Mouse (Mus musculus) heart, embryonic 11.5 days (tissue): Measurements from ENCODE around the gene Yipf4. TPM values are rescaled to one million over a fixed set of nuclear protein-coding genes. Genes with fewer than 3 reads are reported as not detected.
"Not testable (repeated sequence)": the region's sequence is repeated elsewhere in the genome, so short reads cannot be mapped to it uniquely, and the experiment has no call there.

Source experiments
- ATAC-seq: fragments of 200-750 bp; cut with Nextera tagmentation; replicated peaks from 2 replicates; pipeline ENCODE4 v1.8.0; 2017; ENCODE audit warnings: moderate library complexity; ENCODE audit not compliant: insufficient number of reproducible peaks, low FRiP score, low TSS enrichment
- H3K27ac ChIP-seq: fragments of 300-500 bp; sonication (generic); 2 replicates; pipeline ENCODE4 v1.5.1; 2014; ENCODE audit warnings: mild to moderate bottlenecking, low read depth, low read length
- H3K27me3 ChIP-seq: fragments of 300-500 bp; sonication (generic); 2 replicates; pipeline ENCODE4 v1.6.1; 2014; ENCODE audit warnings: mild to moderate bottlenecking, low read length, mixed read lengths; ENCODE audit not compliant: control insufficient read depth, insufficient read depth
- H3K36me3 ChIP-seq: fragments of 300-500 bp; sonication (generic); 2 replicates; pipeline ENCODE4 v1.6.1; 2014; ENCODE audit warnings: mild to moderate bottlenecking, low read length, moderate library complexity, mixed read lengths; ENCODE audit not compliant: control insufficient read depth, insufficient read depth
- H3K4me1 ChIP-seq: fragments of 300-500 bp; sonication (generic); 2 replicates; pipeline ENCODE4 v1.6.1; 2014; ENCODE audit warnings: low read length; ENCODE audit not compliant: control insufficient read depth, insufficient read depth
- H3K4me2 ChIP-seq: fragments of 300-500 bp; sonication (generic); 2 replicates; pipeline ENCODE4 v1.6.1; 2014; ENCODE audit warnings: mild to moderate bottlenecking, moderate library complexity
- H3K4me3 ChIP-seq: fragments of 300-500 bp; sonication (generic); 2 replicates; pipeline ENCODE4 v1.5.1; 2014; ENCODE audit warnings: low read depth, low read length
- H3K9ac ChIP-seq: fragments of 300-500 bp; sonication (generic); 2 replicates; pipeline ENCODE4 v1.6.1; 2014; ENCODE audit warnings: mild to moderate bottlenecking, low read depth, low read length, moderate library complexity
- H3K9me3 ChIP-seq: fragments of 300-500 bp; sonication (generic); replicated peaks from 2 replicates; pipeline ENCODE4 v1.6.1; 2016; ENCODE audit warnings: low read length; ENCODE audit not compliant: control insufficient read depth
- WGBS: fragments of 180-500 bp; shearing (Covaris S2); extraction: QIAGEN DNeasy Blood & Tissue Kit; methylation state at CpG from one replicate; pipeline ENCODE4 v1.1.7; 2014; ENCODE audit not compliant: insufficient replicate concordance; 5-methylcytosine and 5-hydroxymethylcytosine counted together
- polyA plus RNA-seq: library from polyadenylated mRNA; unstranded; fragments of >200 nt; fragmentation: Nextera tagmentation; extraction: Ambion mirVana; gene quantifications from 2 replicates; pipeline ENCODE4 v1.2.1, GENCODE M21; 2014

Gene Yipf4
- polyA plus RNA-seq, 1 experiment from 2014 or later = 43.2 TPM

DNA sequence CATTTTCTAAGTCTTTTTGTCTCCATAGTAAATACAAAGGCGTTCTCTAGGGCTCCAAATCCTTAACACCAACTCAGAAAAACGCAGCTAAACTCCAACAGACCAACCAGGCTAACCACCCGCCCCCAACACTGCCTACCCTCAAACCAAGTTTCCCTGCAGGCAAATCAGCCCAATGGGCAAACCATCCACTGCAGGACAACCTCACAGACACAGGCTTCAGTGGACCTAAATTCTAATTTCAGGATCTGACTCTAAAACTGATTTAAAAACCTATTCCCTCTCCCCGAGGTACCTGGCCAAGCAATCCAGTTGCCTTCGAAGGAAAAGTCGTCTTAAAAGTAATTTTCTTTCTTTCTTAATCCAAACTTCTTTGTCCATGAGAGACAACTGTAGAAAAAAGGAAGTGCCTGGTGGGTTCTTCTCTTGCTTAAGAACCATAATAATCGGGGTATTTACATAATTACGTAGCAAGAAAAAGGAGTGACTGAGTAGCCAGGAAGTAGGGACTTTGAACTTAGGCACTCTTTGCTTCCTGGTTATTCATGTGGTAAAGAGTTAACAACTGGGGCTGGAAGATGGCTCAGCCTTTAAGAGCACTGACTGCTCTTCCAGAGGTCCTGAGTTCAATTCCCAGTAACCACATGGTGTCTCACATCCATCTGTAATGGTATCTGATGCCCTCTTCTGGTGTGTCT is 30.4 kb upstream of the Yipf4 start, which contains the start of gene Nlrc4:
Nlrc4 (minus strand) TSS at position 432 of the 698 bp plus-strand sequence.
- Histone ChIP-seq H3K4me2 (no peak within 1 kb of the TSS), H3K4me1 (no peaks in the 10 kb centered on the region), H3K36me3 (no peaks in the 10 kb centered on the region), H3K9ac (no peak within 1 kb of the TSS), H3K27ac (no peak within 1 kb of the TSS), H3K9me3 (no peaks in the 10 kb centered on the region), H3K27me3 (no peaks in the 10 kb centered on the region), H3K4me3 (no peak within 1 kb of the TSS)
- WGBS = 51% methylated on average over 8 of the region's 8 CpGs
- ATAC-seq = no peak

DNA sequence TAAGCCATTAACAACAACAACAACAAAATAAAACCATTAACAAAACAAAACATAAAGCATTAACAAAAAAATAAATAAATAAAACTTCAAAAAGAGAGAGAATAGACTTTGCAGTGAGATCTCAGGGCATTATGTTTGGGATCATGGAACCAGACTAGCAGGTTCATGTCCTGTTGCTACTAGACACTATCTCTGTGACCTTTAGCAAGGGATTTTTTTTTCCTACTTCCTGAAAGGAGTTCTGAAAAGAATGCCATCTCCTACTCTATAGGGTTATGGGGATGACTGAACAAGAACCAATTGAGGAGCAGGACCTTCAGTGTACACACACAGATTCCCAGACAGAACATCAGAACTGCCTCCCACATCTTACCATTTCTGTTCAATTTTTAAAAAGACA is 25.8 kb upstream of the Yipf4 start:
- no peak for ATAC-seq
- no peak overlapping the region for H3K27ac ChIP-seq
- H3K36me3 ChIP-seq = no peaks in the 10 kb centered on the region
- H3K4me2 ChIP-seq = no peak overlapping the region
- no peak overlapping the region for H3K4me3 ChIP-seq
- no peaks in the 10 kb centered on the region for H3K4me1 ChIP-seq
- no peaks in the 10 kb centered on the region for H3K27me3 ChIP-seq
- no peaks in the 10 kb centered on the region for H3K9me3 ChIP-seq
- no peak overlapping the region for H3K9ac ChIP-seq

DNA sequence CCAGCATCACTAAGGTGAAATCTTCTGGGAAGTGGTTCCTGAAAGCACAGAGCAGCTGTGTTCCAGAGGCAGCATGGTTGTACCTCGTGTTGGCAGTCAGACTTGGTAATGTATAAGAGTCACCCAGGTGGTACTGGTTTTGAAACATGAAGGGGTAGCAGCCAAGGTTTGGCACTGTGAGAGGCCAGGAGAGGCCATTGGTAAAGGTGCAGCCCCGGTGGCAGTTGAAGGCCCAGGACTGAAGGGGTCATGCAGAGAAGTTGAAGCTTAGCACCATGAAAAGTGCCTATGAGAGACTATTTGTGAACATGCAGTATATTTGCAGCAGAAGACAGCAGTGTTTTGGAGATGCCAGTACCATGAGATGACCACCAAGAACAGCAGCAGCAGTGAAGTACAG is 21.3 kb upstream of the Yipf4 start:
- not testable (repeated sequence) for H3K9me3 ChIP-seq, ATAC-seq, H3K27ac ChIP-seq, H3K4me1 ChIP-seq, H3K4me2 ChIP-seq, H3K9ac ChIP-seq, H3K4me3 ChIP-seq, H3K27me3 ChIP-seq, H3K36me3 ChIP-seq
- 77% methylated on average over 2 of the region's 2 CpGs for WGBS

DNA sequence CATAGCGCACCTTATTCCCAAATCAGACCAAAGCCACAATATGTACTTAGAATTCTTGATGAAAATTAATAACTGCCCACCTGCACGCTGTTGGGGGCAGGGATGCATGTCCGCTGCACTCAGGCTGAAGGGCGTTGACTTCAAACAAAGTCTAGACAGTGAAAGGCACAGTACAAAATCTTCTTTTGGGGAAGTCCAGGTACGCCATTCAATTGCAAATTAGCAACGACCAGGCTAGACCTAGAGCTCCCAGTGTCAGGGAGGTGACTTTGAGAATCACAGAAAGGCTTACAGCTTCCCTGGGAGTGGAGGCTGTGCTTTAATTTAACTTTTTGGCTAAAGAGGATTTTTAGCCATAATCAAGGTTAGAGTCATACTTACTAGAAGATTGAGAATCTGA is 19.2 kb upstream of the Yipf4 start:
- not testable (repeated sequence) for H3K27ac ChIP-seq, H3K27me3 ChIP-seq, H3K9me3 ChIP-seq, H3K9ac ChIP-seq, H3K36me3 ChIP-seq, ATAC-seq, H3K4me3 ChIP-seq, H3K4me1 ChIP-seq, H3K4me2 ChIP-seq
- WGBS = 76% methylated on average over 6 of the region's 6 CpGs

DNA sequence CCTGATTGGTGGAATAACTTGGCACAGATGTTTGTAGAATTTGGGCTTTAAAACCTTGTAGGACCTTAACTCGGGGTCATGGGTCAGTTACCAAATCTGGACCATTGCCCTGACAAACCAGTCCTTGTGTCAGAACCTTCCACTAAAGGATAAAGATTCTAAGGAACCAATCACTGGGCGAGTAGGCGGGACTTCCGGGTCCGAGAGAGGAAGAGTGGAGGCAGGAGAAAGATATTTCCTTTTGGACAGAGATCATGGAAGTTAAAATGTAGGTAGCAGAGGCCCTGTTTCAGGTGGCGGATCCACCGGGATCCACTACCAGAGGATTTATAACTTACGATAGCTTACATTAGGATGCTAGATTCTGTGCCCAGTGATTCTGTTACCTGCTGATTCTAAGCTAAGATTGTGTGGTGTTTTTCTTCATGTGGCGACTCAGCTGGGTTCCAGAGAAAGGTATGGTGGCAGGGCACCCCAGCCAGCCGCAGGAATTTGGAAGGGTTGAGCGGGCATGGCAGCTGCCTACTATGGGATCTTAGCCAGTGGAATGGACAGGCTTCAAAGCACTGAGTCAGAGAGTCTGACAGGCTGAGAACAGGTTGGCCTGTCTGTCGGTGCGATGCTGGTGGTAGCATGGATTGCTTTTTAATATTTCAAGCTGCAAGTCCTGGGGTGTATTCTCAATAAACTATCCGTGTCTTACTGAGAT is 8.8 kb upstream of the Yipf4 start:
- 77% methylated on average over 14 of the region's 14 CpGs for WGBS
- Histone ChIP-seq H3K27me3 (no peaks in the 10 kb centered on the region), H3K4me2 (no peak overlapping the region), H3K27ac (no peak overlapping the region), H3K9ac (no peak overlapping the region), H3K4me1 (no peaks in the 10 kb centered on the region), H3K4me3 (no peak overlapping the region), H3K36me3 (no peaks in the 10 kb centered on the region), H3K9me3 (no peaks in the 10 kb centered on the region)
- ATAC-seq = no peak

DNA sequence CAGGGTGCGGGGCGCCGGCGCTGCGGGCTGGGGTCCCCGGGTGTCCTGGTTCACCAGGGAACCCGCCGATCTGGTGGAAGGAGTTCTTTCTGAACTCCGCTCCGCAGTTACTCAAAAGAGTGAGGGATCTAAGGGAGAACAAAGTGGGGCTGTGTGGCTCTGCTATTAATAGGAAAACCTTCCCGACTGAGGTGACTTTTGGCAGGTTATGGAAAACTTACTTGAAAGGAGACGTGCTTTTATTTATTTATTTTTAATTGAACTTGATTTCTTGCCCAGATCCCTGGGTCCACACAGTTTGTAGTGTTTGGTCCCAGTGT is 568 bp downstream of the Yipf4 start:
- peak overlapping the region; percentile 99 for H3K4me3 ChIP-seq
- WGBS = 0% methylated on average over 12 of the region's 12 CpGs
- no peak; the same call in 1 of the 2 replicates for ATAC-seq

DNA sequence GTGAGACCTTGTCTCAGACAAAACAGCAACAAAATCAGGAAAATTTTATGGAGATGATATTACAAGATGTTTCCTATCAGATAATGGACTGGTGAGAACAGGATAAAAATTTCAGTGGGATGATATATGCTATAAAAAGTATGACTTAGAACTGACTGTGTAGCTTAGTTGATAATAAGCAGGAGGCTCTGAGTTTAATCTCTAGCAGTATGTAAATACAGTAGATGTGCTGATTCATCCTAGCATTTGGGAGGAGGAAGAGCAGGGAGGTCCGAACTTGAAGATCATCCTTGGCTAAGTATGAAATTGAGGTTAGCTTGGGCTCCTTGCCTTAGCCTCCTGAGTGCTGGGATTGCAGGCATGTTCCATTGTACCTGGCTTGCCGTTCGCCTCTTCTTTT is 2.3 kb downstream of the Yipf4 start:
- H3K9me3 ChIP-seq = no peaks in the 10 kb centered on the region
- 91% methylated on average over 3 of the region's 3 CpGs for WGBS
- no peak overlapping the region for H3K27ac ChIP-seq
- no peak for ATAC-seq
- H3K4me1 ChIP-seq = no peaks in the 10 kb centered on the region; the same call in 1 of the 2 replicates
- no peak overlapping the region for H3K4me2 ChIP-seq
- no peak overlapping the region for H3K4me3 ChIP-seq
- no peaks in the 10 kb centered on the region for H3K27me3 ChIP-seq
- peaks cover 9% of the 10 kb centered on the region for H3K36me3 ChIP-seq
- H3K9ac ChIP-seq = no peak overlapping the region

More for the DNA sequence above, 568 bp downstream of the Yipf4 start:
- Histone ChIP-seq H3K27ac (peak overlapping the region; percentile 92), H3K27me3 (no peaks in the 10 kb centered on the region), H3K9ac (peak overlapping the region; percentile 92), H3K9me3 (no peaks in the 10 kb centered on the region), H3K36me3 (peaks cover 9% of the 10 kb centered on the region), H3K4me2 (peak overlapping the region; percentile 71), H3K4me1 (no peaks in the 10 kb centered on the region; the same call in 1 of the 2 replicates)

DNA sequence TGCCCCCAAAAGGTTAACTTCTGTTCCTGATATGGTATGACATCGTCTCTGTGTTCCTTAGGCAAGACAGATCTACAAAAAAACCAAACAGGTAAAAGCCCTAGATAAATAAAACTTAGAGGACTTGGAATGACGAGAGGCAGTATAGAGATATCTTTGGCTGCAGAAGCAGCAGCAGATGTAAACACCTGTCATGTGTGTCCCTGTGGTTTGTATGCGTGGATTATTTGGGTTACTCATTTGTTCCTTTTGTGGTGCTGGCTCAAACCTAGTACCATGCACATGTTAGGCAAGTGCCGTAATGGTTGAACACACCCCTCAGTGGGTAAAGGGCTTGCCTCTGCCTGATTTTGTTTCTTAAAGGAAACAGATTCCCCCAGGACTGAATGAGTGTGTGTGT is 10.9 kb downstream of the Yipf4 start:
- no peaks in the 10 kb centered on the region for H3K27me3 ChIP-seq
- no peaks in the 10 kb centered on the region for H3K4me1 ChIP-seq
- H3K36me3 ChIP-seq = peaks cover 7% of the 10 kb centered on the region
- no peak overlapping the region for H3K4me3 ChIP-seq
- no peaks in the 10 kb centered on the region for H3K9me3 ChIP-seq
- ATAC-seq = no peak
- H3K27ac ChIP-seq = no peak overlapping the region
- H3K9ac ChIP-seq = no peak overlapping the region
- WGBS = 81% methylated on average over 4 of the region's 4 CpGs
- H3K4me2 ChIP-seq = no peak overlapping the region

DNA sequence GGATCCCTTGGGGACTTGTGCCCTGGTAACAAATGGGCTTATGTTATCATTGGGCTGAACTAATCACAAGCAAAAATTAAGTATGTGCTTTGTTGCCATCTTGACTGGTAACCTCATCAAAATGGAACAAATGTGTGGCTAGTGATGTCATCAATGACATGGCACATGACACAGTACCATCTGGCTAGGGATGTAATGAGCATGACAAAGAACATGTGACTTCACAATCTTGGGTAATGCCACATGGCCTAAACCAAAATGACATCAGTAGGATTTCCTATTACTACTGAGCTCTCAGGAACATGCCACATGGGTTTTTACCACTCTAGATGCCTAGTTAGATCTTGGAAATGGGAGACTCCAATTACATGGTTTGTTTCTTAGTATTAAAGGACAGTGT is 11.8 kb downstream of the Yipf4 start:
- no peak overlapping the region for H3K27ac ChIP-seq
- H3K9me3 ChIP-seq = no peaks in the 10 kb centered on the region
- no peak overlapping the region for H3K4me3 ChIP-seq
- no peaks in the 10 kb centered on the region for H3K4me1 ChIP-seq
- no peaks in the 10 kb centered on the region for H3K27me3 ChIP-seq
- H3K36me3 ChIP-seq = peaks cover 7% of the 10 kb centered on the region
- no peak for ATAC-seq
- H3K4me2 ChIP-seq = no peak overlapping the region
- no peak overlapping the region for H3K9ac ChIP-seq
